Mouse (Mus musculus) cerebellum, postnatal 14 days (tissue): ENCODE data around the gene Mrps18a.

ENCODE experiments used
- DNase-seq, 2 experiments: peaks; one replicate each; pipeline ENCODE4 v3.0.0; 2021; ENCODE audit warnings: mixed read lengths in 2 of 2

Mrps18a gene

DNA sequence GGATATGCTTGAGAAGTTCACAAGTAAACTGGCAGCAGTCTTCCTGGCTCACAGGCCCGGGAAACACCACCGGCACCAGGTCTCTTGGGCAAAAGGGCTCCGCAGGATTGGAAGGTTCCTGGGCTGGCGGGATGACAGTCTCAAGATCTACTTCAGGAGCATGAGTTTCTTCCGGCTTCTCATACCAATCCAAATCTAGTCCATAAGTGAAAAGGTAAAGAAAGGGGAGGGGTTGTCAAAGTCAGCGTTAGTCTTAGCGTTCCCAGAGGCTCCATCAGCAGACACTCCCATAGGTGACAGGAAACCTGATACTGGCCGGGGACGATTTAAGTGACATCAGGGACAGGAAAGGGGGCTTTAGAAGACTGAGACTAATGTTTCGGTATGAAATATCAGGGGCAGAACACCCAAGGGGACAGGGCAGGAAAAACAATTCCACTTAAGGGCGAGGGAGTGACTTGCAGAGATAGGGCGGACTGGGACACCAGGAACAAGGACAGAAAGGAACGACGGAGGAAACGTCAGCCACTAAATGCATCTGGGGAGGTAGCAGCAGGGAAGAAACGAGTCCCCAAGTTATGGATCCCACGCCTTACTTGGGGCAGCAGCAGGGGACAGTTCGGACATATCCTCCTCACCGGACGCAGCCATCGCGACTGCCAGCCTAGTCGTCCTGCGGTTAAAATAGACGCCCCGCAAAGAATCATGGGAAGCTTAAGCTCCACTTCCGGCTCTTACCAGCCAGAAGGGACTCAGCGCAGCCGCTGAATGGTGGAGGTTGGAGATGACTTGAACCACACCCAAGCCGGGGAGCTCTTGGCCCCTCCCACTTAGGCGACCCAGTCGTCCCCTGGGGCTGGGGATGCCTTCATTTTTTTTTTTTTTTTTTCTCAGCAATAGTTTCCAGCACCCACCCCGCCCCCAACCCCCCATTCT lies 42.3 kb downstream of the Mrps18a start, which contains the start of gene Mad2l1bp:
Mad2l1bp (minus strand) TSS at position 707 of the 936 bp plus-strand sequence.
- peak; percentile 87 to 88 for DNase-seq

DNA sequence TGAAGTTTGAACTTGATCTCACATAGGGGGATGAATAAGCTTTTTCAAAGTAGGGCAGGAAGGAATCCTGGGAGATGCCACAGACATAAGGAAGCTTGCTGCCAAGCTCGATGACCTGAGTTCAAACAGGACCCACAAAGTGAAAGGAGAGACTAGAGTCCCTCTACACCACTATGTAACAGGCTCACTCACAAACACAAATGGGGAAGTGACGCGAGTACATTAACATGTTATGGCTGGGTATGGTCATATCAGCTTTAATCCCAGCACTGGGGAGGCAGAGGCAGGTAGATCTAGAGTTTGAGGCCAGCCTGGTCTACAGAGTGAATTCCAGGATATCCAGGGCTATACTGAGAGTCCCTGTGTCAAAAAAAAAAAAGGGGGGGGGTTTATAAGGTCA lies 43.5 kb downstream of the Mrps18a start:
- DNase-seq, result no peak

GRCm38 (mm10) chr17:46156680-46157079 lies 45.9 kb downstream of the Mrps18a start:
- DNase-seq, result no peak

GRCm38 (mm10) chr17:46157131-46157530 lies 46.3 kb downstream of the Mrps18a start:
- no peak for DNase-seq

- DNase-seq, result no peak
Measured at GRCm38 (mm10) chr17:46159236-46159635, 48.5 kb downstream of the Mrps18a start.

- peak; percentile 83 to 87 for DNase-seq
Measured at GRCm38 (mm10) chr17:46160090-46160662, 49.4 kb downstream of the Mrps18a start.

- peak; percentile 96 to 98 for DNase-seq
Measured at GRCm38 (mm10) chr17:46160686-46161085, 49.9 kb downstream of the Mrps18a start, which contains the start of gene Gtpbp2. TSS of gene Gtpbp2 (plus strand) at chr17:46161032.

DNA sequence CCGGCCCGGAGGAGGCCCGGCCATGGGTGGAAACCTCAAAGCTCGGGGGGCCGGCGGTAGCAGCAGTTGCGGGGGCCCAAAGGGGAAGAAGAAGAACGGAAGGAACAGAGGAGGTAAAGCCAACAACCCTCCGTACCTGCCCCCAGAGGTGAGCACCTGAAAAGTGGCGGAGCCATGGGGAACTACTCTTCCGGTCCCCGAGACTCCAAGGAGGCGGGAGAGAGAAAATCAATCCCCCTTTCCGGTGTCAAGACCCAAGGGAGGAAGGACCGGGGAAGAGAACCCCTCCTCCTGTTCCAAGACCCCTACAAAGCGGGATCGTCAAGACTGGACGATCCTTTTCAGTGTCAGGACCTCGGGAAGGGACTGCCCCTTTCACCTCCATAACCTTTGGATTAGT lies 50.4 kb downstream of the Mrps18a start:
- DNase-seq, result no peak

DNA sequence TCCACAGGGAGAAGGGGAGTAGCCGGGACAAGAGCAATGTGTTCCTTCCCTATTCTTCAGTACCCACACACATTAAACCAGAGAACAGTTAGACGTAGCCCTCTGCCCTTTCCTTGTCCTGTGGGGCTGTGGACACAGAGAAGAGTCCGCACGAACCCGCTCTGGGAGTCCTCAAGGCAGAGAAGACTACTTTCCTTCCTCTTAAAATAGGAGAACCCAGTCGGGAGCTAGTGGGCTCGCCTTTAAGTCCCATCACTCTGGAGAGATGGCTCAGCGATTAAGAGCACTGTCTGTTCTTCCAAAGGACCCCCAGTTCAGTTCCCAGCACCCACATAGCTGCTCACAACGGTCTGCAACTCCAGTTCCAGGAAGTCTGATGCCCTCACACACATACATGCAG lies 50.9 kb downstream of the Mrps18a start:
- DNase-seq, result no peak

- DNase-seq, result no peak
Measured at GRCm38 (mm10) chr17:46162551-46162950, 51.8 kb downstream of the Mrps18a start.

GRCm38 (mm10) chr17:46162951-46163421 lies 52.2 kb downstream of the Mrps18a start:
- peak; percentile 50 to 61 for DNase-seq

GRCm38 (mm10) chr17:46164301-46164700 lies 53.5 kb downstream of the Mrps18a start:
- DNase-seq, result no peak

- DNase-seq, result no peak
Measured at GRCm38 (mm10) chr17:46164791-46165190, 54.0 kb downstream of the Mrps18a start.

DNA sequence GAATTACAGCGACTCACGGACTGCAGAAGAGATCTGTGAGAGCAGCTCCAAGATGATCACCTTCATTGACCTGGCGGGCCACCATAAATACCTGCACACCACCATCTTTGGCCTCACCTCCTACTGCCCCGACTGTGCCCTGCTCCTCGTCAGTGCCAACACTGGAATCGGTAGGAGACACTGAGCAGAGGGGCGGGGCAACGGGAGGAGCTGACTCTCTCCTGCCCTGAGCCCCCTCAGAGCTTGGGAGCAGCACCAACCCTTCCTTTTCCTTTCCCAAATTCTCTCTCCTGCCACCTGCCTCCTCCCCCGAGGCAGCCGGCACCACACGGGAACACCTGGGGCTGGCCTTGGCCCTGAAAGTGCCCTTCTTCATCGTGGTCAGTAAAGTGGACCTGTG lies 54.7 kb downstream of the Mrps18a start:
- no peak for DNase-seq

DNA sequence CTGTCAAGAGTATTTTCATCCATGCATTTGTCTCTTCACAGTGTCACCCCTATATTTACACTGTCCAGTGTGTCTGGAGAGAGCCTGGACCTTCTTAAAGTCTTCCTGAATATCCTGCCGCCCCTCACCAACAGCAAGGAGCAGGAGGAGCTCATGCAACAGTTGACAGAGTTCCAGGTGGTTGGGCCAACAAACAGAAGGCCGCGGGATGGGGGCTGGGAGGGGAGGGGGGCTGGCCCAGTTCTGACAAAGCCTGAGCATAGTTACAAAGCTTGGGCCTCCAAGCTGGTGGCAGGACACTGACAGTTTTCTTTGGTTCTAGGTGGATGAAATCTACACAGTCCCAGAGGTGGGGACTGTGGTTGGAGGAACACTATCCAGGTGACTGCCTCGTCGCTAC lies 55.5 kb downstream of the Mrps18a start:
- peak; percentile 54 to 70 for DNase-seq

GRCm38 (mm10) chr17:46167014-46167413 lies 56.2 kb downstream of the Mrps18a start:
- peak in 1 of 2 experiments; percentile 57 for DNase-seq

- no peak for DNase-seq
Measured at GRCm38 (mm10) chr17:46168318-46168717, 57.5 kb downstream of the Mrps18a start.

- no peak for DNase-seq
Measured at GRCm38 (mm10) chr17:46168768-46169167, 58.0 kb downstream of the Mrps18a start.

DNA sequence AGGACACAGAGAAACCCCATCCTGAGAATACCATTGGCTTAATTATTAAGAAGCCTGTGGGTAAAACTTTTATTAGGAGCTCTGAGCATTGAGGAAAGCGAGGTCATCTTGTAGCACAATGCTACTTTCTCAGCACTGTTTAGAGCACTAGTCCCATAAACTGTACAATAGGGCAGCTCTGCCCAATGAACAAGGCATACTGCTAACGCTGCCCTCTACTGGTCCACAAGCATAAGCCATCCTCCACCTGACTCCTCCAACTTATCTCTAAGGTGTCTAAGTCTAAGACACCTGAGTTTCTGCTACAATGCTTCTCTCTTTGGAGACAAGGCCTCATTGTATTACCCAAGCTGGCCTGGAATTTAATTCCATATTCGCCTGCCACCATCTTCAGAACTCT lies 59.8 kb downstream of the Mrps18a start:
- peak; percentile 46 to 57 for DNase-seq
